Mouse (Mus musculus) MN1 (cell line): ENCODE results near the gene Gm4869.

Experiments
- DNase-seq: peaks from one replicate; pipeline ENCODE4 v3.0.0-alpha.2; 2016; ENCODE audit warnings: low spot score

Gm4869 gene

DNA sequence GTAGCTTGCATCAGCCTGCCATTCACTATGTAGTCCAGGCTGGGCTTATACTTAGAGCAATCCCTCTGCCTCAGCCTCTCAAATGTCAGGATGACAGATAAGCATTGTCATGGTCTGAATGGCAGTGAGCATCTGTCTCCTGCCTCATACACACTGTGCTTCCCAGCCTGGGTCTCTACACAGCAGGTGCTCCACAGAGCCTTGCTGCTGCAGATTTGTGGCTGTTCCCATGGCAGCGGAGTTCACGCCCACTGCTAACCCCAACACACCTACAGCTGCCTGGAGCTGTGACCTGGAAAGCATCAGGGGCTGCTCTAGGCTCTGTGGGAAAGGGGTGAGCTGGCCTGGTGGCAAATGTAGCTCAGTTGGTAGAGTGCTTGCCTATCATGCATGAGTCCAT is 19.5 kb downstream of the Gm4869 start:
- DNase-seq, result peak; percentile 36

GRCm38 (mm10) chr5:140472336-140472735 is 26.9 kb downstream of the Gm4869 start:
- DNase-seq, result no peak

- no peak for DNase-seq
Measured at GRCm38 (mm10) chr5:140481458-140481857, 36.0 kb downstream of the Gm4869 start.

DNA sequence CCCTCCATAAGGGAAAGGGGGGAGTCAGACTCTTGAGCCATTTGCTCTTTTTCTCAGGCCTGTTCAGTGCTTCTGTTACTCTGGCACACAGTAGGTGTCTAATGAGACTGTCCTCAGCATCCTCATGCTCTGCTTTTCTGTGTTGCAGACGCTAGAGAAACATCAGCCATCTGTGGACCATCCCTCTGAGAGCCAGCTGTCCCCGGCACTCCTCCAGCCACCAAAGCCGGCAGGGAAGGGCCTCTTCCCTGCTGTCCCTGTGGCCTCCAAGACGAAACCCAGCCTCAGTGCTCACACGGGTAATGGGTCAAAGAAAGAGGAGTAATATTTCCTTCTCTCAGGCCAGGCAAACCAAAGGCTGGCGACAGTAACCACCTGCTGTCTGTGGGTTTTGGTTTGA is 45.7 kb downstream of the Gm4869 start:
- DNase-seq, result no peak

- DNase-seq, result no peak
Measured at GRCm38 (mm10) chr5:140492684-140493233, 47.3 kb downstream of the Gm4869 start.

DNA sequence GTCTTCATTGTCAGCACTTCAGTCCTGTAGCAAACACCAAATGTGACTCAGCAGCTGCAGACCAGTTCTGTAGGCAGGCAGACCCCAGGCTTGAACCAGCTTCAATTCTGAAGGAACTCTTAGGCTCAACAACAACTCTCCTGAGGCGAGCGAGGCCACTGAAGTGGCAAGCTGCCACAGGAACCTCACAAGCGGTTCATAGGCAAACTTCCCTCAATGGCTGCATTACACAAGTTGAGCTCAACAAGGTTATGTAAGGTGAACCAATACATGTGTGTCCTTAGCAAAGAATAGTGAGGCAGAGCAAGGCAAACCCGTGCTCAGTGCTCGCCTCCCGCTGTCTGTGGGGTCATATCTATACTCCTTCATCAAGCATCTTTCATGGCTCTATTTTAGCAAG is 52.7 kb downstream of the Gm4869 start:
- DNase-seq, result no peak

DNA sequence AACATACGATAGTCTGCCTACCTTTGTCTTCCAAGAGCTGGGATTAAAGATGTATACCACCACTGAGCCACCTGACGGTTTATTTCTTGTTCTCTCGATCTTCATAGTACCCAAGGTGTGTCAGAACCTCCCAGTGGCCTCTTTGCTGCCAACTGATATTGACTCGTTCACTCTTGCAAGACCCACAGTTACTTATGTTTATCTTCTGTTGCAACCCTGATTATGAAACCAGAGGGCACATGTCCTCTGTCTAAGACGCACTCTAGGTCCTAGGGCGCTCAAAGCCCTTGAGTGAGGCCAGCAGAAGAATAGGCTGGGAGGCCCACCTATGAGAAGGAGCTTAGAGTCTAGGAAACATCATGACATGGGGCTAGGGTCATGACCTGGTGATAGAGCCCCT is 55.3 kb downstream of the Gm4869 start:
- DNase-seq, result no peak

- DNase-seq, result peak; percentile 46
Measured at GRCm38 (mm10) chr5:140501982-140502836, 56.8 kb downstream of the Gm4869 start.

DNA sequence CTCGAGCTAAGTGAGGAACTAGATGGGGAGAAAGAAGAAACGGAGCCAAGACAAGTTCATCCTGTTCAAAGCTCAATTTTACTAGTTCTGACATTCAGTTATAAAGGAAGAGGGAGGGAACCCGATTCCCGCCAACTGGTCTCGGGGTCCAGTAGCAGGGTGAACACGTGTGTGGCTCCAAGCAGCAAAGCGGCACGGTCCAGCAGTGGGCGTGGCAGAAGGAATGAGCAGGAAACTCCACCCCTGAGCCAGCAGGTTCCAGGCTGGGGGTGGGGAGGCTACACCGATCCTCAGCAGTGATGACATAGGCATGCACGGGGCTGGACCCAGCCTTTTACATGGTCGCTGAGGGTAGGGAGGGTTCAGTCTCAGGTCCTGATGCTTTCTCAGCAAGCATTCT is 57.5 kb downstream of the Gm4869 start:
- peak; percentile 71 for DNase-seq

DNA sequence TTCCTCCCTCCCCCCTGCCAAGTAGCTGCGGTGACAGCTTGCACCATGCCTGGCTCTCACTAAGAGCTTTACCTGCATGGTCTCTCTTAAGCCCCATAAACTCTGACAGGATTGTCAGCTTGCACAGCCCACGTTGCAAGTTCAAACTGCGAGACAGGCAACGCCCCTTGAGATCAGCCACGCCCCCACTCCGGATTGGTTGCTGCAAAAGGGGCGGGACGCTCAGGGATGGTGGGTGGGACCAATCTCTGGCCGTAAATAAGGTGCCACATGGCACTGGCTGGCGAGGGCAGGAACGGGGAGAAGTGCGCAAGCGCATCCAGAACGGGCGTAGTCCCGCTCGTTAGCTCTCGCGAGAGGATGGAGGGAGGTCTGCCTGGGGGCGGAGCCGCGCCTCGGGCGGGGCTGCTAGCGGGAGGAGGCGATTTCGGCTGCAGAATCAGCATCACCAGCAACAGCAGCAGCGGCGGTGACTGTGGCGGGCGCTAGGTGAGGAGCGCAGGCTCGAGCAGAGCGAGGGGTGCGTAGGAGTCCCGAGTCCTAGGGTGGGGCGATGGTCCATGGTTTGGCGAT is 59.8 kb downstream of the Gm4869 start, which contains the start of gene Chst12:
TSS of gene Chst12 (plus strand) at position 343 of the 573 bp plus-strand sequence.
- DNase-seq, result peak; percentile 100

DNA sequence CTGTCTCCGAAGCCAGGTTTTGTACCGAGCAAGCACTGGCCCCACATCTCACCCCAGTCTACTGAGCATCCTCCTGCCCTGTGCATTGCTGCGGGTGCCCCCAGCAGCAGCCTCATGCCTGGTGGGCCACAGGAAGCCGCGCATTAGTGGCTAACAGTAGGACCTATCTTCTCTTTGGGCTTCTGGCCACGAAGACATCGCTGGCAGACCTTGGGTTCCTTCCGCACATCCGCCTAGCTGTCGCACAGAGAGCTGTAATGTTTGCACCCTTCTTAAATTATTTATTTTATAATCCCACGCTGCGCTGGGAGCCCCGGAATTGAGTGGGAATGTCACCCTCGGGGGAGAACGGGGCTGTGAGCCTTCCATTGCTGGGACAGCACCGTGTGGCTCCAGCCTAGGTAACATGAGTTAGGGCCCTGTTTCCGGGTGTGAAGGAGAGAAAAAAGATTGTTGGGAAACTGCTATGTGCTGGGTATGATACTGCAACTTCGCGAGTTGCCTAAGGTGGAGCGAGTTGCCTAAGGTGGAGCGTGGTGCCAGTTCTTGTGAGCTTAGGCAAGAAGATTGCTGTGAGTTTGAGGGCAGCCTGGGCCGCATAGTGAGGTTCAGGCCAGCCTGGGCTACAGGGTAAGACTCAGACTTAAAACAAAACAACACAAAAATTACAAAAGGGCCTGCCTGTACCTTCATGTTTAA is 60.8 kb downstream of the Gm4869 start:
- DNase-seq, result no peak

GRCm38 (mm10) chr5:140507466-140508208 is 62.2 kb downstream of the Gm4869 start:
- no peak for DNase-seq

DNA sequence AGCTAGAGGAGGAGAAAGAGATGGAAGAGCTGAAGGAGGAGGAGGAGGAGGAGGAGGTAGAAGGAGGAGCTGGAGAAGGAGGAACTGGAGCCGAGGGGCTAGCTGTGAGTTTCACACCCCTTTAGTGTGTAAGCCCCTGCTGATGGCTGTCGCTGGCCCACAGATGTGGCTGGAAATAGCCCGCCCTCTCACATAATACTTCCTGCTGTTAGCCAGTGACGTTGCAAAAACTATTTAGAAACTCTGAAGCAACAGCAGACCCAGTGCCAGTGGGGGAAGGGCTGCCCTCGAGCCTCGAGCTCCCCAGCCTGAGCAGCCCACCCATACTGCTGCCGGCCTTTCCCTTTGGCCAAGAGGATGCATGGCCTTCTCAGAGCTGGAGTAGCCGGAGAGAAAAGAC is 63.2 kb downstream of the Gm4869 start:
- DNase-seq, result no peak

DNA sequence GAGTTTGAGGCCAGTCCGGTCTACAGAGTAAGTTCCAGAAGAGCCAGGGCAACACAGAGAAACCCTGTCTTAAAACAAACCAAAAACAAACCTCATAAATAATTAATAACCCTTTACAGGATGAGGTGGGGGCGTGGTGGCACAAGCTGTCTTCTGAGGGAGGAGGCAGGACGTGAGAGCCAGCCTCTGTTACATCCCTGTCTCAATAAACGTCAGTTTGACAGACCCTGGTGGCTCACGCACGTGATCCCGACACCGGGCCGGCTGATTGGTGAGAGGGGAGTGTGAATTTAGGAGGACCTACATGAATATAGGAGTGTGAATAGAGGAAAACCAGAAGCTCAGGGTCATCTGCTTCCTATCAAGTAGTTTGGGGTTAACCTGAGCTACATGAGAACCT is 63.8 kb downstream of the Gm4869 start:
- DNase-seq, result no peak

DNA sequence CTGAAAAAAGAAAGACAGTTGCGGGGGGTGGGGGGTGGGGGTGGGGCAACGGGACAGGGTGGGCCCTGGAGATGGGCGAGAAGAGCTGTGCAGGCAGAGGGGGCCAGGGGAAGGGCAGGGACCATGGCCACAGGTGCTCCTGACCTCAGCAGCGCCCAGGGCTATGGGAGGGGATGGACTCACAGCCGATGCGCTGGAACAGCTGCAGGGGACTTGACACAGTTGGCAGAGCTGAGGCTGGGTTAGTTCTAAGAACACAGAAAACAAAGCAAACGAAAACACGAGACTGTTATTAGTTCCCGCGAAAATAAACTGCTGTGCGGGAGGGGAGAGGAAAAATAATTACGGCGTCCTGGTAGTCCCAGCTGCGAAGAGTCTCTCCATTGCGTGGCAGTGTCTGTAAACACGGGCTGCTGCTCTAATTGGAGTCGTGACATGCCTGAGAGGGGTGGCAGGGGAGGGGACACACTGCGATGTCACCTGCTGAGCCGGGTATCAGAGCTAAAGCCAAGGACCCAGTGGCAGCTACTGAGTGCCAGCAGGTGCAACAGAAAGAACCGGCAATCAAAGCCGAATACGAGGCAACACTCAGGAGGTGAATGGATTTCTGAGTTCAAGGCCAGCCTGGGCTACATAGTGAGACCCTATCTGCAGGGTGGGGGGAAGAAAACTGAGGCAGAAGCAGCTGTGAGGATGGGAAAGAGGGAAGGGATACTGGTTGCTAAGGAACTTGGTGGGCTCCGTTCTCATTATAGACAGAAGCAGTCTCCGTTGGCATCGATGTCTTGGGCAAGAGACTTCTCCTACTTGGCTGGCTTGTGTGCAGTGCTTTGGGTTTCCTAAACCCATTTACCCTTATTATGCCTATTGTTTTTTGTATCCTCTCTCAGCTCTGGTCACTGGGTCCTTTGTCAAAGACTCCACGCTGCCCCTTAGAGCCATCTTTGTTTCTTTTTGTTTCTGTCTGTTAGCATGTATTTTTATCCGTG is 64.9 kb downstream of the Gm4869 start:
- DNase-seq, result no peak

DNA sequence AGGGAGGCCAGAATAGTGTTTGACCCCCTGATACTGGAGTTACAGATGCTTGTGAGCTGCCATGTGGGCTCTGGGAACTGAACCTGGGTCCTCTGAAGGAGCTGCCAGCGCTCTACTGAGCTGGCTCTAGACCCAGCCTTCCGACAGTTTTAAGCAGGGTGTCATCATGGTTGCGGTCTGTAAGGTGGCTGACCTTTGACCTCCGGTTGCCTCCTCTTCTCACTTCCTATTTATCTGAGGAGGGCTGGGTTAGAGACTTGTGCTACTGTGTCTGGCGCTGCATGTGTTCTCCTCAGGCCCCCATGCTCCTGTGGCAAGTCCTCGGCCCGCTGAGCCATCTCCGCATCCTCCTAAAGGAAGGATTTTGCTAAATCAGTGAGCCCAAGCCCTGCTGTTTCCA is 68.5 kb downstream of the Gm4869 start:
- no peak for DNase-seq

DNA sequence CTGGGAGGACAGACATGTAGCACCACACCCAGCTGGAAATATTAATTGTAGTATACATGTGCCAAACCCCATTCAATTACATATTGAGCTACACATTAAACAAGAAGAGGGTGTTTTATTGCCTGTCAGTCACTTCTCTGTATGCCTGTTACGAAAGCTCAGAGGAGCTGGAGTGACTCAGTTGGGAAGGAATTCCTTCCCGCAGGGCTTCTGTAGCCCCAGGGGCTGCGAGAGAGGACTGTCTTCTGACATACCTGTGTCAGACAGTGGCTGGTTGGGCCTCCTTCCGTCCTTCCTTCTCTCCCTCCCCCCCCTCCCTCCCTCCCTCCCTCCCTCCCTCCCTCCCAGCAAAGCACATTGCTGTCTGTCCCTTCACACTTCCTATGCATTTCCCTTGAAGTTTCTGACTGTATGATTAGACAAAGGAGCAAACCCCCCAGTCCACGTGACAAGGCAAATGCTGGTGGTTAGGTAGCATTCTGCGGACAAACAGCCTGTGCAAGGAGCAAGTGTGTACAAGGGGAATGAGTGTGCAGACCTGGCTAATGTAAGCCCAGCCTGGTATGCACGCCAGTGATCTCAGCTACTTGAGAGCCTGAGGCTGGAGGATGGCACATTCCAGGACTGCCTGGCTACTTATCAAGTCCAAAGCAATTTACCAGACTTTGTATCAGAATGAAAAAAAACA is 69.5 kb downstream of the Gm4869 start:
- DNase-seq, result no peak

DNA sequence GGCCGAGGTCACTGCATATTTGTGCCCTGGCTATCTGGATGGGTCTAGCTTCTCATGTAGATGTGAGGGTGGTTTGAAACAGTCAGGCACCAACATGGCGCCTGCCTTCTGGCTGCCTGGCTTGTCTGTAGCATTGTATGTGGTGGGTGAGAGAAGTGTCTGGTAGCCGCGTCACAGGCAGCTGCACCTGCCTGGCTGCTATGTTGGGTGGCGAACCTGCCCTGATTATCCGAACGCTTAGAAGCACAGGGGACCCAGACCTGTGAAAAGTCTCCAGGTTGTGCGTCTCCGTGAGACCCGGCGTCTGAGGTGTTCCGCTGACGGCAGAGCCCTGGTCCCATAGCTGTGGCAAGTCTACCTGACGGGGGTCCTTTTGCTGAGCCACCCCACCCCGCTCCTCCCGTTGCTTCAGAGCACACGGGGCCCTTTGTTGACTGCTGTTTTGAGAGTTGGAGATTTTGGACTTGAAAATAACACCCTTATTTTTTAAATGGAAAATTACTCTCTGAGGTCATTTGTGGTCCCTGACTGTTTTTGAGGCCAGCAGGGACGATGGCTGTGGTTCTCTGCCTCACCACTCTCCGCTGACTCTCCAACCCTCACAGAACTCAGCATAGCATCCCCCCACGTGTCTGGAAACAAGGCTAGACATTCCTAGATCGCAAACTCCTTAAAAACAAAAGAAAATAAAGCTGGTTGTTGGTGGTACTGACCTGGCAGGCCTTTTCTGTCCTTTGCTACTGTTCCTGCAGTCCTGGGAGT is 71.9 kb downstream of the Gm4869 start:
- DNase-seq, result no peak

GRCm38 (mm10) chr5:140517921-140518230 is 72.4 kb downstream of the Gm4869 start:
- DNase-seq, result no peak

GRCm38 (mm10) chr5:140521196-140521595 is 75.8 kb downstream of the Gm4869 start:
- DNase-seq, result no peak
